Mouse (Mus musculus) olfactory bulb, adult 2 months (tissue): ENCODE data around the gene Thrap3. TPM values are rescaled to one million over a fixed set of nuclear protein-coding genes. Genes with fewer than 3 reads are reported as not detected.
A peak's percentile ranks its signal among the peaks of the same experiment; 100 is the strongest.

Experiments used
- H3K27ac ChIP-seq: fragments of 200-500 bp; 2 replicates; pipeline ENCODE4 v1.5.1; 2012; ENCODE audit warnings: low read depth, low read length; ENCODE audit not compliant: insufficient read depth
- H3K4me1 ChIP-seq: fragments of 200-500 bp; 2 replicates; pipeline ENCODE4 v1.6.1; 2012; ENCODE audit warnings: low read length; ENCODE audit not compliant: control insufficient read depth, insufficient read depth
- H3K4me3 ChIP-seq: fragments of 200-500 bp; 2 replicates; pipeline ENCODE4 v1.5.1; 2012; ENCODE audit warnings: mild to moderate bottlenecking, low read depth, low read length, moderate library complexity; ENCODE audit not compliant: insufficient read depth
- CTCF ChIP-seq: fragments of 200-500 bp; IDR thresholded peaks from 2 replicates; pipeline ENCODE4 v1.5.1; 2012; ENCODE audit warnings: low read depth, mild to moderate bottlenecking, low read length, moderate library complexity; ENCODE audit not compliant: insufficient read depth
- POLR2A ChIP-seq: fragments of 200-500 bp; IDR thresholded peaks from 2 replicates; pipeline ENCODE4 v1.6.1; 2012; ENCODE audit warnings: mild to moderate bottlenecking, low read depth, low read length, moderate library complexity; ENCODE audit not compliant: insufficient read depth
- WGBS: fragments of 180-500 bp; shearing (Covaris S2); methylation state at CpG from one replicate; pipeline ENCODE4 v1.1.7; 2018; 5-methylcytosine and 5-hydroxymethylcytosine counted together
- polyA plus RNA-seq: library from polyadenylated mRNA; stranded (reverse); fragments of >200 nt; gene quantifications from 2 replicates; pipeline ENCODE4 v1.2.4, GENCODE M21; 2012; ENCODE audit warnings: low replicate concordance; ENCODE audit not compliant: missing spikeins, insufficient read depth, insufficient read length

Thrap3 gene
- polyA plus RNA-seq, 1 experiment = 165 TPM

GRCm38 (mm10) chr4:126123309-126124040, 79.1 kb downstream of the Thrap3 start:
- no peak for TF ChIP-seq POLR2A
- TF ChIP-seq CTCF = no peak
- H3K4me3 ChIP-seq = no peak overlapping the region
- H3K4me1 ChIP-seq = peaks cover 17% of the 10 kb centered on the region
- WGBS = 35% methylated on average over 10 of the region's 10 CpGs
- peak overlapping the region; percentile 16; the same call in 1 of the 2 replicates for H3K27ac ChIP-seq

- TF ChIP-seq CTCF = no peak
- no peak for TF ChIP-seq POLR2A
- Histone ChIP-seq H3K27ac (no peak overlapping the region), H3K4me1 (peaks cover 30% of the 10 kb centered on the region), H3K4me3 (no peak overlapping the region)
- 85% methylated on average over 2 of the region's 2 CpGs for WGBS
These were observed 82.1 kb downstream of the Thrap3 start for GRCm38 (mm10) chr4:126120506-126120905.

- peaks cover 32% of the 10 kb centered on the region for H3K4me1 ChIP-seq
- no peak overlapping the region for H3K4me3 ChIP-seq
- no peak overlapping the region for H3K27ac ChIP-seq
- 90% methylated on average over 5 of the region's 5 CpGs for WGBS
- TF ChIP-seq POLR2A (no peak), CTCF (no peak)
These were observed 82.5 kb downstream of the Thrap3 start for GRCm38 (mm10) chr4:126120052-126120451.

- 75% methylated on average over 1 of the region's 1 CpGs for WGBS
These were observed 83.5 kb downstream of the Thrap3 start for GRCm38 (mm10) chr4:126119051-126119450.

GRCm38 (mm10) chr4:126118651-126119050, 83.9 kb downstream of the Thrap3 start:
- TF ChIP-seq CTCF (no peak), POLR2A (no peak)
- H3K27ac ChIP-seq = peak overlapping the region; percentile 50; the same call in 1 of the 2 replicates
- 30% methylated on average over 4 of the region's 4 CpGs for WGBS
- H3K4me3 ChIP-seq = no peak overlapping the region
- H3K4me1 ChIP-seq = peaks cover 34% of the 10 kb centered on the region

More at GRCm38 (mm10) chr4:126119051-126119450, 83.5 kb downstream of the Thrap3 start:
- TF ChIP-seq POLR2A = no peak
- TF ChIP-seq CTCF = no peak
- peaks cover 32% of the 10 kb centered on the region for H3K4me1 ChIP-seq
- H3K4me3 ChIP-seq = no peak overlapping the region
- H3K27ac ChIP-seq = 0 out of 2 replicates have a peak overlapping the region, but pooled peaks have one; percentile 50

GRCm38 (mm10) chr4:126117116-126117515, 85.4 kb downstream of the Thrap3 start:
- WGBS = 78% methylated on average over 8 of the region's 8 CpGs
- no peak for TF ChIP-seq CTCF
- no peak for TF ChIP-seq POLR2A
- Histone ChIP-seq H3K4me3 (no peak overlapping the region), H3K4me1 (peaks cover 32% of the 10 kb centered on the region), H3K27ac (no peak overlapping the region)

- H3K4me3 ChIP-seq = no peak overlapping the region
- H3K4me1 ChIP-seq = peaks cover 35% of the 10 kb centered on the region
- 67% methylated on average over 6 of the region's 6 CpGs for WGBS
- H3K27ac ChIP-seq = no peak overlapping the region
- TF ChIP-seq POLR2A (no peak), CTCF (no peak)
These were observed 86.6 kb downstream of the Thrap3 start for GRCm38 (mm10) chr4:126115871-126116521.

- H3K4me1 ChIP-seq = peaks cover 39% of the 10 kb centered on the region
- H3K27ac ChIP-seq = no peak overlapping the region
- 88% methylated on average over 9 of the region's 9 CpGs for WGBS
- H3K4me3 ChIP-seq = no peak overlapping the region
- TF ChIP-seq CTCF (no peak), POLR2A (no peak)
These were observed 87.1 kb downstream of the Thrap3 start for GRCm38 (mm10) chr4:126115411-126115810.

Other genes starting within 250 kb of the Thrap3 start
- gene Csf3r, start 178.2 kb downstream of the Thrap3 start, polyA plus RNA-seq = not detected in 2 replicates
- gene Mrps15, start 155.8 kb downstream of the Thrap3 start, polyA plus RNA-seq = not detected in 2 replicates
- gene Oscp1, start 144.2 kb downstream of the Thrap3 start, polyA plus RNA-seq = not detected in 2 replicates
- gene Lsm10, start 106.1 kb downstream of the Thrap3 start, polyA plus RNA-seq = not detected in 2 replicates
- gene Stk40, start 98.8 kb downstream of the Thrap3 start, polyA plus RNA-seq = not detected in 2 replicates
- gene Eva1b, start 55.0 kb downstream of the Thrap3 start, polyA plus RNA-seq = not detected in 2 replicates
- gene Sh3d21, start 39.3 kb downstream of the Thrap3 start, polyA plus RNA-seq = not detected in 2 replicates
- gene Map7d1, start 53.6 kb upstream of the Thrap3 start, polyA plus RNA-seq = 379 TPM in 1 of 2 replicates, not detected in the other
- gene Trappc3, start 59.6 kb upstream of the Thrap3 start, polyA plus RNA-seq = 342 TPM in 1 of 2 replicates, not detected in the other
- gene Col8a2, start 84.0 kb upstream of the Thrap3 start, polyA plus RNA-seq = not detected in 2 replicates
- gene Adprhl2, start 118.9 kb upstream of the Thrap3 start, polyA plus RNA-seq = not detected in 2 replicates
- not detected in 2 replicates for gene Tekt2, start 122.9 kb upstream of the Thrap3 start, polyA plus RNA-seq
- gene Ago3, start 226.8 kb upstream of the Thrap3 start, polyA plus RNA-seq = 39.0 TPM in 1 of 2 replicates, not detected in the other